In the genomic region with DNA sequence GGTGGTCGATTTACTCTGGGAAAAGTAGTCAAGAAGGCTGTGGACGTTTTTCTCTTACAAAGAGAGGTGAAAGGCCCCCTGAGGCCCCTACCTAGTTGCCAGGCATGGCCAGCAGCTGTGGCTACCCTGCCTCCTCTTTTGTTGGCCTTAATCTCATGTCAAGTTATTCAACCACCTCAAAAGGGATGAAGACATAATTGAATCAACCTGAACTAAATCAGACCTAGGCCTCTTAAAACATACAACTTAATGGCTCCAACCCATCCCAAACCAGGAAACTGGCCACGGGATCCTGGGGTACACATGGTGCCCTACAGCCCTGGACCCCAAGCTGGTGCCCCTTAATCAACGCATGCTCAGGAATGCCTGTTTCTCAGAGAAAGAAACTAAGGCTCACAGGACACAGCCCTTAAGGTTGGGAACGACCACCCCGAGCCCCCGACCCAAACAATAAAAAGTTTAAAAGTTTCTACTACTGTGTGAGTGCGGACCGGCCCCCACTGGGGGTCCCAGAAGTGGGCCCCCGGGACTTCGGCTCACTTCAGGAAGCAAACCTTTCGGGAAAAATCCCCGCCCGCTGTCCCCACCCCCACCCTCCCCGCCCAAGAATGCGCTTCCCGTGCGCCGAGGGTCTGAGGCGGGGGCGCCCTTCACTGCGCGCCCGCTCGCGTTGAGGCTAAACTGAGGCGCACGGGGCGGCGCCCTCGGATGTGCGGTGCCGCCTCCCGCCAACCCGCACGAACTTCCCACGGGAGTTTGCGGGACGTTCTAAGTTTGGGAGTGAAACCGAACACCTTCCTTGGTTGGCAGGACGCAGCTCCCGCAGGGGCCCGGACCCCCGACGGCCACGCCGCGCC, we compare ENCODE assay signal across 8 mouse cellular contexts. TPM values are rescaled to one million over a fixed set of nuclear protein-coding genes. Genes with fewer than 3 reads are reported as not detected.
DNase-seq lines count a peak whose midpoint lies in the region; ATAC-seq and TF ChIP-seq lines count a peak whose summit lies in the region.

No protein-coding gene starts in this region.

- H3K9me3 ChIP-seq in lung, embryonic 16.5 days (ENCODE audit: control insufficient read depth, low read length) = no peaks in the 10 kb centered on the region
- no peaks in the 10 kb centered on the region for H3K9me3 ChIP-seq in heart, postnatal 0 days (replicated peaks; ENCODE audit: control insufficient read depth, low read length)

- under 1% methylated on average over 34 of the region's 48 CpGs for WGBS in lung, embryonic 16.5 days
- 2% methylated on average over 45 of the region's 48 CpGs for WGBS in heart, postnatal 0 days
- 2% methylated on average over 48 of the region's 48 CpGs for WGBS in liver, adult 2 months
- WGBS in small intestine, adult 2 months = 1% methylated on average over 48 of the region's 48 CpGs

- no peak for DNase-seq in lung, adult 18-20 months
- peak; percentile 66 for DNase-seq in embryo, embryonic 10.5 days (ENCODE audit: low spot score)
- DNase-seq in heart, postnatal 0 days (ENCODE audit: low spot score) = no peak
- no peak for DNase-seq in liver, adult 2 months (ENCODE audit: extremely low read depth, low read depth, low spot score)
- DNase-seq in urinary bladder, postnatal 25 days (ENCODE audit: low spot score) = no peak
- DNase-seq in frontal cortex, postnatal 14 days (ENCODE audit: low spot score in 2 of 2) = no peak

- peak overlapping the region; percentile 77 for H3K4me2 ChIP-seq in lung, embryonic 16.5 days (ENCODE audit: low read depth, low read length)
- peak overlapping the region; percentile 80 for H3K4me2 ChIP-seq in heart, postnatal 0 days (ENCODE audit: low read depth, low read length)

- TF ChIP-seq EP300 in heart, postnatal 0 days (IDR thresholded peaks at IDR 0.05; ENCODE audit: low read depth) = no peak

- no peak for TF ChIP-seq CTCF in heart, postnatal 0 days (IDR thresholded peaks at IDR 0.05; ENCODE audit: low read depth)
- TF ChIP-seq CTCF in liver, adult 2 months (IDR thresholded peaks at IDR 0.05; ENCODE audit: low read depth, low read length) = no peak
- no peak for TF ChIP-seq CTCF in small intestine, adult 2 months (IDR thresholded peaks at IDR 0.05; ENCODE audit: extremely low read depth, insufficient read length, insufficient replicate concordance, low read depth, low read length)

- no peak for TF ChIP-seq POLR2A in liver, adult 2 months (IDR thresholded peaks at IDR 0.05; ENCODE audit: extremely low read depth, insufficient read depth, low read length)
- TF ChIP-seq POLR2A in small intestine, adult 2 months (IDR thresholded peaks at IDR 0.05; ENCODE audit: low read depth, low read length) = peak; percentile 28; the same call in 1 of the 2 replicates

- peak overlapping the region; percentile 96 for H3K27ac ChIP-seq in lung, embryonic 16.5 days (ENCODE audit: low read length)
- peak overlapping the region; percentile 98 for H3K27ac ChIP-seq in heart, postnatal 0 days (ENCODE audit: low read depth)
- H3K27ac ChIP-seq in liver, adult 2 months (replicated peaks; ENCODE audit: insufficient read depth, low read depth, low read length) = peak overlapping the region; percentile 73
- H3K27ac ChIP-seq in small intestine, adult 2 months (ENCODE audit: insufficient read depth, low read depth, low read length) = peak overlapping the region; percentile 94

- peak; percentile 51 for ATAC-seq in lung, embryonic 16.5 days (ENCODE audit: low read depth)
- ATAC-seq in heart, postnatal 0 days (ENCODE audit: insufficient read depth, low read depth) = peak; percentile 10

- peaks cover 30% of the 10 kb centered on the region; the same call in 1 of the 2 replicates for H3K79me2 ChIP-seq in liver, adult 2 months (ENCODE audit: control insufficient read depth, insufficient read depth, low read length)

- H3K36me3 ChIP-seq in lung, embryonic 16.5 days (ENCODE audit: control insufficient read depth, insufficient read depth, low read length) = no peaks in the 10 kb centered on the region
- H3K36me3 ChIP-seq in heart, postnatal 0 days (replicated peaks; ENCODE audit: control insufficient read depth, insufficient read depth, low read length) = 0 out of 2 replicates have a peak, but pooled peaks cover 1% of the 10 kb centered on the region
- no peaks in the 10 kb centered on the region for H3K36me3 ChIP-seq in liver, adult 2 months (ENCODE audit: control insufficient read depth, insufficient read depth, low read length)
- H3K36me3 ChIP-seq in small intestine, adult 2 months (ENCODE audit: control insufficient read depth, insufficient read depth, low read length) = peaks cover under 1% of the 10 kb centered on the region; the same call in 1 of the 2 replicates

- H3K4me1 ChIP-seq in lung, embryonic 16.5 days (replicated peaks; ENCODE audit: control insufficient read depth, insufficient read depth, low read length) = peaks cover 44% of the 10 kb centered on the region
- H3K4me1 ChIP-seq in heart, postnatal 0 days (ENCODE audit: control insufficient read depth, insufficient read depth) = peaks cover 42% of the 10 kb centered on the region
- H3K4me1 ChIP-seq in liver, adult 2 months (ENCODE audit: control insufficient read depth, insufficient read depth, low read length) = peaks cover 22% of the 10 kb centered on the region
- H3K4me1 ChIP-seq in small intestine, adult 2 months (ENCODE audit: control insufficient read depth, insufficient read depth, insufficient read length, low read length) = peaks cover 27% of the 10 kb centered on the region

- no peaks in the 10 kb centered on the region for H3K27me3 ChIP-seq in lung, embryonic 16.5 days (ENCODE audit: control insufficient read depth, insufficient read depth, low read depth, low read length)
- H3K27me3 ChIP-seq in heart, postnatal 0 days (ENCODE audit: control insufficient read depth, insufficient read depth, low read length) = no peaks in the 10 kb centered on the region
- no peaks in the 10 kb centered on the region for H3K27me3 ChIP-seq in liver, adult 2 months (ENCODE audit: control insufficient read depth, insufficient read depth, low read length)
- no peaks in the 10 kb centered on the region for H3K27me3 ChIP-seq in small intestine, adult 2 months (ENCODE audit: control insufficient read depth, insufficient read depth, low read length)

- peak overlapping the region; percentile 88 for H3K4me3 ChIP-seq in lung, embryonic 16.5 days (ENCODE audit: low read length)
- H3K4me3 ChIP-seq in heart, postnatal 0 days (ENCODE audit: low read depth, low read length) = peak overlapping the region; percentile 98
- peak overlapping the region; percentile 99 for H3K4me3 ChIP-seq in liver, adult 2 months (ENCODE audit: insufficient read depth, low read depth, low read length)
- peak overlapping the region; percentile 95 for H3K4me3 ChIP-seq in small intestine, adult 2 months (ENCODE audit: low read depth, low read length)

- H3K9ac ChIP-seq in lung, embryonic 16.5 days (ENCODE audit: low read length) = peak overlapping the region; percentile 98
- H3K9ac ChIP-seq in heart, postnatal 0 days (replicated peaks; ENCODE audit: low read depth, low read length) = peak overlapping the region; percentile 97
- H3K9ac ChIP-seq in liver, adult 2 months (ENCODE audit: low read depth, low read length) = peak overlapping the region; percentile 99

RNA-seq across cellular contexts. Expression of gene Zfp217, which starts 17.8 kb away (rescaled TPM):
- 5.2 and 6.1 TPM in 2 replicates for polyA plus RNA-seq in lung, embryonic 16.5 days (2015; fragmentation: Nextera tagmentation; extraction: Ambion mirVana)
- 9.8 and 10.1 TPM in 2 replicates for total RNA-seq in heart, postnatal 0 days (2014; rRNA removed; ENCODE audit: low replicate concordance)
- 1.9 and 2.1 TPM in 2 replicates for polyA plus RNA-seq in heart, postnatal 0 days (2015; fragmentation: Nextera tagmentation; extraction: Ambion mirVana)
- total RNA-seq in liver, adult 2 months (2014; rRNA removed) = 4.2 and 5.6 TPM in 2 replicates
- polyA plus RNA-seq in liver, adult 2 months (2012; rRNA removed) = 2.4 and 2.9 TPM in 2 replicates
- polyA plus RNA-seq in small intestine, adult 2 months (2012; rRNA removed) = 5.2 and 10.4 TPM in 2 replicates
